Mouse (Mus musculus): ENCODE results near the gene Ifnlr1. TPM values are rescaled to one million over a fixed set of nuclear protein-coding genes. Genes with fewer than 3 reads are reported as not detected.

Ifnlr1 gene
- total and polyA plus RNA-seq, 3 experiments: 0.03 TPM; not detected in 2

- no peak for DNase-seq (ENCODE audit: low read depth, low spot score)
- no peak for TF ChIP-seq ZMIZ1 (IDR thresholded peaks at IDR 0.05; ENCODE audit: low read depth, low read length)
- H3K36me3 ChIP-seq (ENCODE audit: control insufficient read depth in 1 of 2, insufficient read depth in 2 of 2, low read length in 2 of 2): no peaks in the 10 kb centered on the region
- H3K4me3 ChIP-seq (ENCODE audit: control insufficient read depth in 1 of 2, insufficient read depth in 1 of 2, low read depth in 2 of 2, low read length in 2 of 2): no peak overlapping the region
- H3K4me1 ChIP-seq (ENCODE audit: control insufficient read depth in 1 of 2, insufficient read depth in 2 of 2, low read length in 2 of 2): no peaks in the 10 kb centered on the region
- no peaks in the 10 kb centered on the region for H3K79me2 ChIP-seq (ENCODE audit: control insufficient read depth, insufficient read depth, low read length, poor library complexity)
- H3K27me3 ChIP-seq (ENCODE audit: control insufficient read depth in 1 of 2, insufficient read depth in 2 of 2, low read length in 2 of 2): peaks cover 3% of the 10 kb centered on the region in 2 experiments; a peak in 2 of 4 replicates
- no peaks in the 10 kb centered on the region for H3K9me3 ChIP-seq (replicated peaks; ENCODE audit: insufficient read depth, low read length)
- H3K27ac ChIP-seq (ENCODE audit: control insufficient read depth, low read depth, low read length): no peak overlapping the region
- no peak overlapping the region for H3K9ac ChIP-seq (ENCODE audit: control insufficient read depth, low read depth, low read length, poor library complexity, severe bottlenecking)
These were observed 6.8 kb upstream of the Ifnlr1 start for GRCm38 (mm10) chr4:135679316-135679715.

DNA sequence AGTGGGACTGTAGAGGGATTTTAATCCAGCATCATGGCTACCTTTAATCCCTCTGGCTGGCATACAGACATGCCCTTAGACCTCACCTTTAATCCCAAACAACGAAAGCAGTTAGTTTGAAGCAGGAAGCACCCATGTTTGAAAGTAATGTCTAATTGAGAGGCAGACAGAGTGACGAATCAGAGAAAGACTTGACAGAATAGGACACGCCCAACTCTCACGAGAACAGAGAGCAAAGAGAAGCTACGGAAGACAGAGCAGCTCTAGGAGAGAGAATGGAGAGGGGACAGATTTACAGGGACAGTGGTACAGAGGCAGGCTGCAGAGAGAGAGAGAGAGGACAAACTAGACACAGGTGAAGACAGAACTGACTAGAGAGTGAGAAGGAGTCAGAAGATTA, 4.3 kb upstream of the Ifnlr1 start:
- H3K9ac ChIP-seq (ENCODE audit: control insufficient read depth, low read depth, low read length, poor library complexity, severe bottlenecking): no peak overlapping the region
- H3K4me1 ChIP-seq (ENCODE audit: control insufficient read depth in 1 of 2, insufficient read depth in 2 of 2, low read length in 2 of 2): 0 out of 4 replicates have a peak, but pooled peaks cover 0 to 3% of the 10 kb centered on the region in 2 experiments
- DNase-seq (ENCODE audit: low read depth, low spot score): peak; percentile 40
- H3K27ac ChIP-seq (ENCODE audit: control insufficient read depth, low read depth, low read length): no peak overlapping the region
- no peaks in the 10 kb centered on the region; a peak in 2 of 4 replicates for H3K36me3 ChIP-seq (ENCODE audit: control insufficient read depth in 1 of 2, insufficient read depth in 2 of 2, low read length in 2 of 2)
- H3K9me3 ChIP-seq (replicated peaks; ENCODE audit: insufficient read depth, low read length): no peaks in the 10 kb centered on the region
- peak; percentile 76 for TF ChIP-seq CHD2 (IDR thresholded peaks at IDR 0.05; ENCODE audit: low read length)
- no peak for TF ChIP-seq TCF12 (IDR thresholded peaks at IDR 0.05; ENCODE audit: low read depth, low read length)
- no peak for TF ChIP-seq ZKSCAN1 (IDR thresholded peaks at IDR 0.05; ENCODE audit: low read depth, low read length)
- TF ChIP-seq GATA1 (IDR thresholded peaks at IDR 0.05; ENCODE audit: low read depth, low read length): no peak
- TF ChIP-seq SMC3 (IDR thresholded peaks at IDR 0.05; ENCODE audit: low read depth, low read length): no peak
- no peak for TF ChIP-seq RCOR1 (IDR thresholded peaks at IDR 0.05; ENCODE audit: low read depth, low read length)
- no peak overlapping the region for H3K4me3 ChIP-seq (ENCODE audit: control insufficient read depth in 1 of 2, insufficient read depth in 1 of 2, low read depth in 2 of 2, low read length in 2 of 2)
- H3K79me2 ChIP-seq (ENCODE audit: control insufficient read depth, insufficient read depth, low read length, poor library complexity): no peaks in the 10 kb centered on the region
- H3K27me3 ChIP-seq (ENCODE audit: control insufficient read depth in 1 of 2, insufficient read depth in 2 of 2, low read length in 2 of 2): peaks cover 0 to 6% of the 10 kb centered on the region in 2 experiments; a peak in 3 of 4 replicates

DNA sequence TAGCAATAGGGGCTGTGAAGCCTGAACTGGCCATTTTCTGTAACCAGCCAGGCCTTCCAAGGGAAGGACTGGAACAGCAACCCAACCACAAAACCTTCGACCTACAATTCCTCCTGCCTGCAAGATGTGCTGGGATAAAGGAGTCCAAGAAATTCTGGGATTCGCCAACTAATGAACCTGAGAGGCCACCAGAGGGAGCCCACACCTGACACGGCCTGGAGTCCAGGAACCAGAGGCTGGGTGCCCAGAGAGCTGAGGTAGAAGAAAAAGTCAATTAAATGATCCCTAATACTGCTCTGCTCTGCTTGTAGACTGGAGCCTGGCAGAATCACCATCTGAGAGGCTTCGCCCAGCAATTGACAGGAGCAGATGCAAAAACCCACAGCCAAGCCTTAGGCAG, 2.5 kb upstream of the Ifnlr1 start:
- no peak for DNase-seq (ENCODE audit: low read depth, low spot score)
- Histone ChIP-seq H3K9me3 (replicated peaks; ENCODE audit: insufficient read depth, low read length) (no peaks in the 10 kb centered on the region), H3K4me3 (ENCODE audit: control insufficient read depth in 1 of 2, insufficient read depth in 1 of 2, low read depth in 2 of 2, low read length in 2 of 2) (no peak overlapping the region), H3K79me2 (ENCODE audit: control insufficient read depth, insufficient read depth, low read length, poor library complexity) (no peaks in the 10 kb centered on the region), H3K27ac (ENCODE audit: control insufficient read depth, low read depth, low read length) (no peak overlapping the region), H3K9ac (ENCODE audit: control insufficient read depth, low read depth, low read length, poor library complexity, severe bottlenecking) (no peak overlapping the region), H3K36me3 (ENCODE audit: control insufficient read depth in 1 of 2, insufficient read depth in 2 of 2, low read length in 2 of 2) (no peaks in the 10 kb centered on the region; a peak in 2 of 4 replicates), H3K27me3 (ENCODE audit: control insufficient read depth in 1 of 2, insufficient read depth in 2 of 2, low read length in 2 of 2) (peaks cover 0 to 6% of the 10 kb centered on the region in 2 experiments; a peak in 3 of 4 replicates), H3K4me1 (ENCODE audit: control insufficient read depth in 1 of 2, insufficient read depth in 2 of 2, low read length in 2 of 2) (0 out of 4 replicates have a peak, but pooled peaks cover 0 to 3% of the 10 kb centered on the region in 2 experiments)
- TF ChIP-seq HCFC1 (IDR thresholded peaks at IDR 0.05; ENCODE audit: low read depth, low read length): no peak
- TF ChIP-seq GATA1 (IDR thresholded peaks at IDR 0.05; ENCODE audit: low read depth, low read length): no peak
- TF ChIP-seq CTCF (IDR thresholded peaks at IDR 0.05 in 2 of 3, conservative IDR thresholded peaks at IDR 0.05 in 1 of 3; ENCODE audit: control insufficient read depth in 1 of 3, insufficient read depth in 1 of 3, low read depth in 2 of 3, low read length in 3 of 3, poor library complexity in 1 of 3, severe bottlenecking in 1 of 3): peak in 2 of 3 experiments; percentile 43 to 59; a peak in 4 of 6 replicates
- no peak for TF ChIP-seq GABPA (IDR thresholded peaks at IDR 0.05; ENCODE audit: low read depth, low read length)
- no peak for TF ChIP-seq USF2 (IDR thresholded peaks at IDR 0.05; ENCODE audit: borderline replicate concordance in 1 of 2, insufficient read depth in 1 of 2, low read depth in 1 of 2, low read length in 2 of 2)
- no peak for TF ChIP-seq ZKSCAN1 (IDR thresholded peaks at IDR 0.05; ENCODE audit: low read depth, low read length)
- TF ChIP-seq NRF1 (IDR thresholded peaks at IDR 0.05; ENCODE audit: insufficient read depth, low read depth, low read length, poor library complexity, severe bottlenecking): no peak
- peak; percentile 8; the same call in 1 of the 2 replicates for TF ChIP-seq RAD21 (IDR thresholded peaks at IDR 0.05; ENCODE audit: low read depth, low read length)
- TF ChIP-seq SMC3 (IDR thresholded peaks at IDR 0.05; ENCODE audit: low read depth, low read length): peak; percentile 42
- TF ChIP-seq BHLHE40 (IDR thresholded peaks at IDR 0.05; ENCODE audit: borderline replicate concordance, low read depth, low read length): no peak
- TF ChIP-seq ZC3H11A (IDR thresholded peaks at IDR 0.05; ENCODE audit: low read depth, low read length): no peak
